Mouse (Mus musculus) CH12.LX (cell line): ENCODE results near the gene Ccdc51.

Experiments
- CHD1 ChIP-seq: IDR thresholded peaks from 2 replicates; pipeline ENCODE4 v1.6.1; 2012; ENCODE audit warnings: low read depth, low read length, improper control_type of control experiment, inconsistent platforms
- CTCF ChIP-seq, 2 experiments: IDR thresholded peaks in 1 of 2; conservative IDR thresholded peaks in 1 of 2; 2 replicates each; pipeline ENCODE4 v1.5.1; 2011 to 2012; ENCODE audit warnings: low read depth in 2 of 2, low read length in 2 of 2, improper control_type of control experiment in 1 of 2, inconsistent platforms in 1 of 2, mild to moderate bottlenecking in 1 of 2, moderate library complexity in 1 of 2
- EP300 ChIP-seq: IDR thresholded peaks from 2 replicates; pipeline ENCODE4 v1.6.1; 2011; ENCODE audit warnings: low read length, improper control_type of control experiment
- POLR2A ChIP-seq: IDR thresholded peaks from 2 replicates; pipeline ENCODE4 v1.6.1; 2011; ENCODE audit warnings: low read depth, mild to moderate bottlenecking, improper control_type of control experiment, low read length
- TCF12 ChIP-seq: IDR thresholded peaks from 2 replicates; pipeline ENCODE4 v1.6.1; 2014; ENCODE audit warnings: low read depth, mild to moderate bottlenecking, inconsistent platforms, low read length, improper control_type of control experiment
- USF1 ChIP-seq: IDR thresholded peaks from 2 replicates; pipeline ENCODE4 v1.6.1; 2014; ENCODE audit warnings: low read depth, mild to moderate bottlenecking, inconsistent platforms, low read length, improper control_type of control experiment
- ZC3H11A ChIP-seq: IDR thresholded peaks from 2 replicates; pipeline ENCODE4 v1.6.1; 2012; ENCODE audit warnings: low read depth, mild to moderate bottlenecking, inconsistent platforms, low read length, improper control_type of control experiment
- ZNF384 ChIP-seq: IDR thresholded peaks from 2 replicates; pipeline ENCODE4 v1.6.1; 2012; ENCODE audit warnings: low read depth, low read length, improper control_type of control experiment, inconsistent platforms

DNA sequence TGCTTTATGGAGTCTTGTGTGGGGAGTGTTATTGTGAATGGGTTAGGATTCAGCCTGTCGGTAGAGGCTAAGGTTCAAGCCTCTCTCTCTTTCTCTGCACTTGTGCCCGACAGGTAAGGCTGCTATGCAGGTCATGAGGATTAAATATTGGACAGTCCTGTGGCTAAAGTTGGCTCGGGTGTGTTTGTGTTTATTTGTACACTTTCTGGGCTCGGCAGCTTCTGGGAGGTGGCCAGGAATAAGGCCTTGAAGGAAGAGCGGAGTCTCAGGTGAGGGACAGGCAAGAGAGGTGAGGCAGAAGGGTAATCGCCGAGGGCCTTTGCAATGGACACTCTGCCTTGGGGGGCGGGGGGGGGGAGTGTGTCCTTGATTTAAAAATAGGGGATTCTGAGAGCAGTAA is 42.1 kb upstream of the Ccdc51 start:
- TF ChIP-seq TCF12 (no peak), POLR2A (no peak), USF1 (no peak), EP300 (no peak), ZNF384 (no peak), CTCF (conservative IDR thresholded peaks at IDR 0.05 in 1 of 2, IDR thresholded peaks at IDR 0.05 in 1 of 2; ENCODE audit: low read depth in 2 of 2, low read length in 2 of 2) (no peak), ZC3H11A (no peak), CHD1 (no peak)
